Mouse (Mus musculus): ENCODE measurements around the gene Mpv17l2. TPM values are rescaled to one million over a fixed set of nuclear protein-coding genes. Genes with fewer than 3 reads are reported as not detected.

Gene Mpv17l2
- polyA plus RNA-seq, 1 experiment: 17.7 TPM

DNA sequence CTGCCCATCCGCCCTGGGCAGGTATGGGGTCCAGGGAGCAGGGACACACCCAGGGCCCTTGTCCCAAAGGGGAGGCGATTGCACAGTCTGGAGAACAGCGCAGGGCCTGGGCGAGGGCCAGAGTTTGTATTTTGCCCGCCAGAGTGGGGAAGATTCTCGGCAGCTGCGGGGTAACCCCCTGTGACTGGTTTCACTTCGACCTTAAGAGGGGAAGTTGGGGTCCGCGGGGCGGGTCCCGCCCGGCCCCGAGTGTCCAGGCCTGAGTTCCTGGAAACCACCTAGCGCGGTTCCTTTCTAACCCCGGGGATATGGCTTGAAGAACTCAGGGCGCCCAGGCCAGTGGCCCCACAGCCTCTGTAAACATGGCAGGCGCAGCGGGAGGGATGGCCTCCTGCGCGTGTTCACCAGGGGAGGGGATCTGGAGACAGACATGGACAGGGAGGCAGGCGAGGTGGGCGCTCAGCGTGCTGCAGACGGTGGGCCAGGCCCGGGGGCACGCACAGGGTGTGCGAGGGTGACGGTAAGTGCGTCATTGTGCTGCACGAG, 7.6 kb upstream of the Mpv17l2 start:
- peak overlapping the region; percentile 14; the same call in 1 of the 2 replicates for H3K27ac ChIP-seq (ENCODE audit: insufficient read depth, low read length)
- peaks cover 4% of the 10 kb centered on the region for H3K4me1 ChIP-seq (ENCODE audit: control insufficient read depth, insufficient read depth, low read length)
- peaks cover 7% of the 10 kb centered on the region for H3K36me3 ChIP-seq (ENCODE audit: control insufficient read depth, insufficient read depth, low read length, poor library complexity, severe bottlenecking)
- TF ChIP-seq CTCF (IDR thresholded peaks at IDR 0.05; ENCODE audit: low read depth, low read length) (no peak), POLR2A (IDR thresholded peaks at IDR 0.05; ENCODE audit: insufficient read depth, low read length) (no peak), EP300 (IDR thresholded peaks at IDR 0.05; ENCODE audit: insufficient read depth, low read depth, low read length) (no peak)
- H3K9ac ChIP-seq (ENCODE audit: low read depth, poor library complexity, severe bottlenecking): peak overlapping the region; percentile 54
- H3K9me3 ChIP-seq (replicated peaks; ENCODE audit: control insufficient read depth, insufficient read depth, low read length, poor library complexity, severe bottlenecking): no peaks in the 10 kb centered on the region
- H3K4me3 ChIP-seq (ENCODE audit: low read depth, low read length): peak overlapping the region; percentile 49
- no peaks in the 10 kb centered on the region for H3K27me3 ChIP-seq (ENCODE audit: control insufficient read depth, insufficient read depth, low read length, poor library complexity, severe bottlenecking)

DNA sequence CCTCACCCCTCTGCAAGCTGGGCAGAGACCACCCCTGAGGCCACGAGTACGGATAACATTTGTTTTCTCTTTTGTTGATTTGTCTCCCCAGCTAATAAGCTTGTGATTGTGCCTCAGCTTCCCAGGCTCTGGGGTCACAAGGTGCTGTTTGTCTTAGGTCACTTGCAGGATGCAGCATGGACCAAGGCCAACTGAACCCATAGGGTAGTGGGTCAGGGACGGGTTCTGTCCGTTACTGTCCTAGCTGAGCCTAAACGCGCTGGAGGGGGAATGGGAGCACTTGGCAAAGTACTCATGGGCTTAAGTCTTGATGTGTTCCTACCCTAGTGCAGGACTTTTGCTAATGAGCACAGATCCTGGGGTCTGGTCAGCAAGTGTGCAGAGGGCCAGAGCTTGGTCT, 6.8 kb upstream of the Mpv17l2 start:
- Histone ChIP-seq H3K9me3 (replicated peaks; ENCODE audit: control insufficient read depth, insufficient read depth, low read length, poor library complexity, severe bottlenecking) (no peaks in the 10 kb centered on the region), H3K4me3 (ENCODE audit: low read depth, low read length) (no peak overlapping the region), H3K27ac (ENCODE audit: insufficient read depth, low read length) (no peak overlapping the region), H3K36me3 (ENCODE audit: control insufficient read depth, insufficient read depth, low read length, poor library complexity, severe bottlenecking) (peaks cover 13% of the 10 kb centered on the region), H3K4me1 (ENCODE audit: control insufficient read depth, insufficient read depth, low read length) (peaks cover 4% of the 10 kb centered on the region), H3K9ac (ENCODE audit: low read depth, poor library complexity, severe bottlenecking) (no peak overlapping the region), H3K27me3 (ENCODE audit: control insufficient read depth, insufficient read depth, low read length, poor library complexity, severe bottlenecking) (no peaks in the 10 kb centered on the region)
- no peak for TF ChIP-seq EP300 (IDR thresholded peaks at IDR 0.05; ENCODE audit: insufficient read depth, low read depth, low read length)
- no peak for TF ChIP-seq CTCF (IDR thresholded peaks at IDR 0.05; ENCODE audit: low read depth, low read length)
- TF ChIP-seq POLR2A (IDR thresholded peaks at IDR 0.05; ENCODE audit: insufficient read depth, low read length): no peak

DNA sequence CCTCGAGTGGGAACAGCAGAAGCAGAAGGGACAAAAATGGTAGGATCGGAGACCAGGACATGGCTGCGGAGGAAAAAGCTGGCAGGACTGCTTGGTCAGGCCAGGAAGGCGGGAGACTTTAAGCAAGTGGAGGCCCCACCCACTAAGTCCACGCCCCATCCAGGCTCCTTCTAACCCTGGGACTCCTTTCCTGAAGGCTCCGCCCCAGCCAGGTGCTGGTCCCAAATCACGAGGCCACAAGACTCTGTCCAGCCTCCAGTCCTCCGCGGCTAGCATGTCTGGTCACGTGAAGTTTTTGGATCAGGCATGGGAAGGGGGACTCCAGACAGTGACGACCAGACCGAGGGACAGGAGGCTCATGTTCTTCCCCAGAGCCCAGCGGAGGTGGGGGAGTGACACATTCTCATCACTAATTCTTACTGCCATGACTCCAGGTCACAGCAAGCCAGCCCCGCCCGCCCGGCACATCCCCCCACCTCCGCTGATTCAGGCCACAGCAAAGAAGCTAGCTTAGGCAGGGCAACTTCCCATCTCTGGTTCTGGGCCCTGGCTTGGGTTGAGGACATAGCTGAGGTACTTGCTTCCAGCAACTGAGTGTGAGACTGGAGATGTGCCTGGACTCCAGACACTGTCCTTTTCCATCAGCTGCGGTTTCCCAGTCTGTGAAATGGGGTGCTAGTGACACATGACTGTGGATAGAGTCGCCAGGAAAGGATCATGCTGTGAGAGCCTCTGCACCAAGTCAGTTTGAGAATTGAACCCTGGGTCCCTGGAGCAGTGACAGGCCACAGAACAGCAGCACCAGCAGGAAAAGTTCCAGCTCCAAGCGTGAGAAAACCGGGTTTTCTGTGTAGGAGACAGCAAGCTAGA, 6.1 kb upstream of the Mpv17l2 start:
- Histone ChIP-seq H3K9ac (ENCODE audit: low read depth, poor library complexity, severe bottlenecking) (peak overlapping the region; percentile 59), H3K4me1 (ENCODE audit: control insufficient read depth, insufficient read depth, low read length) (peaks cover 4% of the 10 kb centered on the region)

DNA sequence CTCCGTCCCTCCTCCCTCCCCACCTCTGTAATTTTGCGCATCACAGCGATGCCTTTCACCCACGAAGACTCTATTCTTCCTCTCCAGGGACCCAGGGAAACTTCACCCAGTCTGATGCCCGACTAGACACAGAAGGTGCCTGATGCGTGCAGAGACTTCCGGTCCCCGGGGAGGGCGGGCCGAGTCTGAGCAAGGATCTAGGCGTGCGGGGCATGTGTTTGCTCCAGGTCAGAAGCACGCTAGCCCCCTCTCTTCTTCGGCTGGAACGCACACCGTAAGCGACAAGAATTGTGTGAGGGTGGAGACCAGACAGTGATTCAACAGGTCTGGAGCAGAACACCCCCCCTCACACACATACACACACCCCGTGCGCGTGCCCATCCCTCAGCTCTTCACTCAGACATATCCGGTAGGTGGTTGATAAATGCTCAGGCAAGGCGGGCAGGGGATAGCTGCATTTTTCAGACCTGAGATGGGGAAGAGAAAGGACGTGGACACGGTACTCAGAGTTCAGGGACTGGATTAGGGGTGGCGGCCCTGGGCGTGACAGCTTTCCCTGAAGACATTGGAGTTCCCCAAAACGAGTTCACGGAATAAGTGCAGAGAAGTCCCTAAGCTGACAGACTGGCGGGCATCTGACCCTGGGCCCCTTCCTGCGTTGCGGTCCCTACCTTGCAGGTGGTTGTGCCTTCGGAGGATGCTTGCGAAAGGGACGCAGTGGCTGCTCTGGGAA, 5.3 kb upstream of the Mpv17l2 start:
- Histone ChIP-seq H3K9ac (ENCODE audit: low read depth, poor library complexity, severe bottlenecking) (peak overlapping the region; percentile 59), H3K9me3 (replicated peaks; ENCODE audit: control insufficient read depth, insufficient read depth, low read length, poor library complexity, severe bottlenecking) (no peaks in the 10 kb centered on the region), H3K4me3 (ENCODE audit: low read depth, low read length) (peak overlapping the region; percentile 70), H3K36me3 (ENCODE audit: control insufficient read depth, insufficient read depth, low read length, poor library complexity, severe bottlenecking) (peaks cover 13% of the 10 kb centered on the region), H3K27me3 (ENCODE audit: control insufficient read depth, insufficient read depth, low read length, poor library complexity, severe bottlenecking) (no peaks in the 10 kb centered on the region), H3K27ac (ENCODE audit: insufficient read depth, low read length) (peak overlapping the region; percentile 2; the same call in 1 of the 2 replicates), H3K4me1 (ENCODE audit: control insufficient read depth, insufficient read depth, low read length) (peaks cover 4% of the 10 kb centered on the region)
- no peak for TF ChIP-seq CTCF (IDR thresholded peaks at IDR 0.05; ENCODE audit: low read depth, low read length)
- TF ChIP-seq EP300 (IDR thresholded peaks at IDR 0.05; ENCODE audit: insufficient read depth, low read depth, low read length): no peak
- TF ChIP-seq POLR2A (IDR thresholded peaks at IDR 0.05; ENCODE audit: insufficient read depth, low read length): no peak

More for the DNA sequence above, 6.1 kb upstream of the Mpv17l2 start:
- Histone ChIP-seq H3K9me3 (replicated peaks; ENCODE audit: control insufficient read depth, insufficient read depth, low read length, poor library complexity, severe bottlenecking) (no peaks in the 10 kb centered on the region), H3K27me3 (ENCODE audit: control insufficient read depth, insufficient read depth, low read length, poor library complexity, severe bottlenecking) (no peaks in the 10 kb centered on the region), H3K36me3 (ENCODE audit: control insufficient read depth, insufficient read depth, low read length, poor library complexity, severe bottlenecking) (peaks cover 13% of the 10 kb centered on the region), H3K4me3 (ENCODE audit: low read depth, low read length) (peak overlapping the region; percentile 70), H3K27ac (ENCODE audit: insufficient read depth, low read length) (peak overlapping the region; percentile 54; the same call in 1 of the 2 replicates)
- no peak for TF ChIP-seq POLR2A (IDR thresholded peaks at IDR 0.05; ENCODE audit: insufficient read depth, low read length)
- no peak for TF ChIP-seq CTCF (IDR thresholded peaks at IDR 0.05; ENCODE audit: low read depth, low read length)
- TF ChIP-seq EP300 (IDR thresholded peaks at IDR 0.05; ENCODE audit: insufficient read depth, low read depth, low read length): no peak

DNA sequence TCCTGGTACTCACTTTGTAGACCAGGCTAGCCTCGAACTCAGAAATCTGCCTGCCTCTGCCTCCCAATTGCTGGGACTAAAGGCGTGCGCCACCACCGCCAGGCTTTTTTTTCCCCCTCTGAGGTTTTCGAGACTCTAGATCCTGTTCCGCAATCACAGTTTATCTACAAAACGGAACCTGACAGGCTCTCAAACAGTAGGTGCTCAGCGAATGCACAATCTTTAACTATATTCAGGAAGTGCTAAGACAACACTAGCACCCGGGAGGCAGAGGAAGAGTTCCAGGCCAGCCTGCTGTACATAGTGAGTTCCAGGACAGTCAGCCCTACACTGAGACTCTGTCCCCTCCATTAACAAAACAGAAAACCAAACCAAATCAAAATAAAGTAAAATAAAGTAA, 4.6 kb upstream of the Mpv17l2 start:
- Histone ChIP-seq H3K9me3 (replicated peaks; ENCODE audit: control insufficient read depth, insufficient read depth, low read length, poor library complexity, severe bottlenecking) (no peaks in the 10 kb centered on the region), H3K4me1 (ENCODE audit: control insufficient read depth, insufficient read depth, low read length) (peaks cover 2% of the 10 kb centered on the region), H3K36me3 (ENCODE audit: control insufficient read depth, insufficient read depth, low read length, poor library complexity, severe bottlenecking) (peaks cover 13% of the 10 kb centered on the region), H3K27me3 (ENCODE audit: control insufficient read depth, insufficient read depth, low read length, poor library complexity, severe bottlenecking) (no peaks in the 10 kb centered on the region), H3K9ac (ENCODE audit: low read depth, poor library complexity, severe bottlenecking) (peak overlapping the region; percentile 59), H3K27ac (ENCODE audit: insufficient read depth, low read length) (no peak overlapping the region), H3K4me3 (ENCODE audit: low read depth, low read length) (peak overlapping the region; percentile 70)
- no peak for TF ChIP-seq CTCF (IDR thresholded peaks at IDR 0.05; ENCODE audit: low read depth, low read length)
- no peak for TF ChIP-seq POLR2A (IDR thresholded peaks at IDR 0.05; ENCODE audit: insufficient read depth, low read length)
- TF ChIP-seq EP300 (IDR thresholded peaks at IDR 0.05; ENCODE audit: insufficient read depth, low read depth, low read length): no peak

Data from ES-Bruce4 (cell line).